In the genomic region with DNA sequence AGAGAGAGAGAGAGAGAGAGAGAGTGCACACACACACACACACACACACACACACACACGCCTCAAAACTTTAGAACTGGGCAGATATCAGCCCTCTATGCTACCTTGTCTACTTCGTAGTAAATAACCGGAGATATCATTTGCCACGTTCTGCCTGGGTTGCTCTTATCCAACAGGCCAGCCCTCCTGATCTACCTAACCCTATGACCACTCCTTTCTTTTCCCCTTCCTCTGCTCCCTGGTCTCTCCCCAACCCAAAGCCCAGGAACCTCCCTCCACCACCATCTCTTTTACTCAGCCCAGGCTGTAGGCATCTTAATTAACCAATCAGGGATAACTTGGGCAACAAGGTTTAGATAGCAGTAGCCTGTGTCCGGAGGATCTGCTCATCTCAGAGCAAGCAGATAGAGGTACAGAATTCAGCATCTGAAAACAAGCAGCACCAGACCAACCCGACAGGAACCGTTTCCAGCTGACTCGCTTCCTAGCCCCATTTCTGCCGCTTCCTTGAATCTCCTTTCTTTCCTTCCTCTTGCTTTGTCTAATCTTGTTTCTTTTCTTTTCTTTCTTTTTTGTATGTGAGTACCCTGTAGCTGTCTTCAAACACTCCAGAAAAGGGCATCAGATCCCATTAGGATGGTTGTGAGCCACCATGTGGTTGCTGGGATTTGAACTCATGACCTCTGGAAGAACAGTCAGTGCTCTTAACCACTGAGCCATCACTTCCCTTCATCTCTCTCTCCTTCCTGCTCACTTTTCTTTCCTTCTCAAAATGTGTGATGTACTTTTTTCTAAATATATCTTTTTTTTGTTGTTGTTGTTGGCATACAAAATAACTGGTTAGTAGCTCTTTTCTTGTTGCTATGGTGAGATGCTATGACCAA, we compare ENCODE assay signal across 29 mouse cellular contexts. TPM values are rescaled to one million over a fixed set of nuclear protein-coding genes. Genes with fewer than 3 reads are reported as not detected.
DNase-seq lines count a peak whose midpoint lies in the region; ATAC-seq and TF ChIP-seq lines count a peak whose summit lies in the region.
"Had no signal": no experiment of that assay in that cellular context is flagged by ENCODE, and none has a peak within 500 bp of the region (broad histone marks: within the 10 kb centered on the region; RNA-seq: fewer than 3 reads in every experiment).

No protein-coding gene starts in this region.

- peak overlapping the region; percentile 34 for H3K9ac ChIP-seq in MEL (ENCODE audit: control insufficient read depth, low read depth, low read length, poor library complexity, severe bottlenecking)
- no peak overlapping the region for H3K9ac ChIP-seq in liver, embryonic 11.5 days (ENCODE audit: low read depth, low read length)
- H3K9ac ChIP-seq in liver, postnatal 0 days (replicated peaks) = no peak overlapping the region
- no peak overlapping the region for H3K9ac ChIP-seq in midbrain, embryonic 13.5 days (replicated peaks)
- H3K9ac ChIP-seq: forebrain, embryonic 13.5 days; hindbrain, embryonic 15.5 days; limb, embryonic 15.5 days had no signal

- no peaks in the 10 kb centered on the region; a peak in 1 of 4 replicates for H3K4me1 ChIP-seq in MEL (ENCODE audit: control insufficient read depth in 1 of 2, insufficient read depth in 2 of 2, low read length in 2 of 2)
- peaks cover 9% of the 10 kb centered on the region for H3K4me1 ChIP-seq in liver, embryonic 11.5 days (replicated peaks; ENCODE audit: control insufficient read depth, insufficient read depth, low read length)
- H3K4me1 ChIP-seq in liver, postnatal 0 days (ENCODE audit: insufficient read depth) = peaks cover 6% of the 10 kb centered on the region
- no peaks in the 10 kb centered on the region; the same call in 1 of the 2 replicates for H3K4me1 ChIP-seq in midbrain, embryonic 13.5 days (replicated peaks)
- no peaks in the 10 kb centered on the region for H3K4me1 ChIP-seq in kidney, adult 2 months (ENCODE audit: control insufficient read depth, insufficient read depth, low read length)
- H3K4me1 ChIP-seq: limb, embryonic 15.5 days had no signal

- H3K9me3 ChIP-seq in MEL (replicated peaks; ENCODE audit: insufficient read depth, low read length) = no peaks in the 10 kb centered on the region
- no peaks in the 10 kb centered on the region for H3K9me3 ChIP-seq in liver, embryonic 11.5 days (ENCODE audit: control insufficient read depth, low read length)
- H3K9me3 ChIP-seq in liver, postnatal 0 days (ENCODE audit: low read length) = no peaks in the 10 kb centered on the region
- no peaks in the 10 kb centered on the region for H3K9me3 ChIP-seq in midbrain, embryonic 13.5 days
- H3K9me3 ChIP-seq: embryonic facial prominence, embryonic 10.5 days; forebrain, embryonic 13.5 days; hindbrain, embryonic 15.5 days; limb, embryonic 15.5 days; midbrain, embryonic 10.5 days had no signal

- H3K79me2 ChIP-seq in MEL (ENCODE audit: control insufficient read depth, insufficient read depth, low read length, poor library complexity) = no peaks in the 10 kb centered on the region

- H3K4me3 ChIP-seq in MEL (ENCODE audit: control insufficient read depth in 1 of 2, insufficient read depth in 1 of 2, low read depth in 2 of 2, low read length in 2 of 2) = peak overlapping the region; percentile 33 to 39
- no peak overlapping the region for H3K4me3 ChIP-seq in liver, embryonic 11.5 days (ENCODE audit: low read depth, low read length)
- no peak overlapping the region for H3K4me3 ChIP-seq in liver, postnatal 0 days (ENCODE audit: low read depth, low read length)
- no peak overlapping the region for H3K4me3 ChIP-seq in midbrain, embryonic 13.5 days (replicated peaks)
- no peak overlapping the region for H3K4me3 ChIP-seq in kidney, adult 2 months (ENCODE audit: insufficient read depth, low read depth, low read length)
- H3K4me3 ChIP-seq: embryonic facial prominence, embryonic 10.5 days; forebrain, embryonic 13.5 days; gastrocnemius, adult 2 months; hindbrain, embryonic 15.5 days; limb, embryonic 15.5 days; midbrain, embryonic 10.5 days had no signal

- DNase-seq in MEL (ENCODE audit: low read depth, low spot score) (peak; percentile 77), MN1 (ENCODE audit: low spot score) (no peak)
- DNase-seq in c-Kit-positive CD71-positive TER-119-positive erythroid progenitor cells, embryonic 14.5 days (ENCODE audit: low spot score) = peak; percentile 55
- no peak for DNase-seq in liver, embryonic 11.5 days (ENCODE audit: low spot score)
- no peak for DNase-seq in liver, postnatal 0 days
- DNase-seq in kidney, adult 2 months = no peak
- DNase-seq: cerebellum, adult 9-10 months; layer of hippocampus, adult 9-11 months; left cerebral cortex, postnatal 4 days had no signal

- no peak for TF ChIP-seq CTCF in MEL (IDR thresholded peaks at IDR 0.05 in 2 of 3, conservative IDR thresholded peaks at IDR 0.05 in 1 of 3; ENCODE audit: control insufficient read depth in 1 of 3, insufficient read depth in 1 of 3, low read depth in 2 of 3, low read length in 3 of 3, poor library complexity in 1 of 3, severe bottlenecking in 1 of 3)
- TF ChIP-seq CTCF in liver, postnatal 0 days (IDR thresholded peaks at IDR 0.05; ENCODE audit: low read depth) = no peak
- TF ChIP-seq CTCF in kidney, adult 2 months (conservative IDR thresholded peaks at IDR 0.05; ENCODE audit: insufficient read depth, insufficient read length, low read depth, low read length) = no peak

- WGBS in liver, embryonic 11.5 days = 59% methylated on average over 9 of the region's 9 CpGs
- 57% methylated on average over 9 of the region's 9 CpGs for WGBS in liver, postnatal 0 days (ENCODE audit: insufficient replicate concordance)
- WGBS in midbrain, embryonic 13.5 days = 85% methylated on average over 9 of the region's 9 CpGs
- 85% methylated on average over 9 of the region's 9 CpGs for WGBS in kidney, adult 2 months

- H3K27me3 ChIP-seq in MEL (ENCODE audit: control insufficient read depth in 1 of 2, insufficient read depth in 2 of 2, low read length in 2 of 2) = no peaks in the 10 kb centered on the region
- no peaks in the 10 kb centered on the region for H3K27me3 ChIP-seq in liver, embryonic 11.5 days (replicated peaks; ENCODE audit: control insufficient read depth, insufficient read depth, low read length)
- H3K27me3 ChIP-seq in liver, postnatal 0 days (ENCODE audit: insufficient read depth, low read length) = no peaks in the 10 kb centered on the region
- H3K27me3 ChIP-seq in midbrain, embryonic 13.5 days = no peaks in the 10 kb centered on the region
- no peaks in the 10 kb centered on the region for H3K27me3 ChIP-seq in kidney, adult 2 months (replicated peaks; ENCODE audit: control insufficient read depth, insufficient read depth, low read length)
- H3K27me3 ChIP-seq: forebrain, embryonic 13.5 days; hindbrain, embryonic 15.5 days; limb, embryonic 15.5 days had no signal

- no peak overlapping the region; the same call in 1 of the 2 replicates for H3K4me2 ChIP-seq in liver, embryonic 11.5 days
- no peak overlapping the region for H3K4me2 ChIP-seq in liver, postnatal 0 days (ENCODE audit: low read depth, low read length)
- H3K4me2 ChIP-seq in midbrain, embryonic 13.5 days (replicated peaks) = no peak overlapping the region
- H3K4me2 ChIP-seq: forebrain, embryonic 13.5 days; hindbrain, embryonic 15.5 days; limb, embryonic 15.5 days had no signal

- TF ChIP-seq POLR2A in MEL (IDR thresholded peaks at IDR 0.05; ENCODE audit: control insufficient read depth in 1 of 2, insufficient read depth in 1 of 2, low read depth in 1 of 2, low read length in 2 of 2, poor library complexity in 1 of 2) = no peak
- no peak for TF ChIP-seq POLR2A in kidney, adult 2 months (IDR thresholded peaks at IDR 0.05; ENCODE audit: low read depth, low read length)

- H3K27ac ChIP-seq in MEL (ENCODE audit: control insufficient read depth, low read depth, low read length) = peak overlapping the region; percentile 29
- 0 out of 2 replicates have a peak overlapping the region, but pooled peaks have one; percentile 47 for H3K27ac ChIP-seq in liver, embryonic 11.5 days (ENCODE audit: low read depth, low read length)
- no peak overlapping the region for H3K27ac ChIP-seq in liver, postnatal 0 days (ENCODE audit: low read depth)
- H3K27ac ChIP-seq in midbrain, embryonic 13.5 days = no peak overlapping the region
- no peak overlapping the region for H3K27ac ChIP-seq in kidney, adult 2 months (ENCODE audit: insufficient read depth, low read depth, low read length)
- H3K27ac ChIP-seq: embryonic facial prominence, embryonic 10.5 days; forebrain, embryonic 13.5 days; gastrocnemius, adult 2 months; hindbrain, embryonic 15.5 days; limb, embryonic 15.5 days; midbrain, embryonic 10.5 days had no signal

- peak; percentile 43 to 46; a peak in 2 of 4 replicates for TF ChIP-seq EP300 in MEL (IDR thresholded peaks at IDR 0.05; ENCODE audit: low read depth in 1 of 2, low read length in 2 of 2)
- no peak; the same call in 1 of the 2 replicates for TF ChIP-seq EP300 in liver, postnatal 0 days (IDR thresholded peaks at IDR 0.05; ENCODE audit: low read depth)

- no peak for TF ChIP-seq RAD21 in MEL (IDR thresholded peaks at IDR 0.05; ENCODE audit: low read depth, low read length)

- ATAC-seq in liver, embryonic 11.5 days (replicated peaks; ENCODE audit: low FRiP score) = peak; percentile 86
- peak; percentile 73 for ATAC-seq in liver, postnatal 0 days
- no peak for ATAC-seq in midbrain, embryonic 13.5 days
- ATAC-seq: forebrain, embryonic 13.5 days had no signal

- no peaks in the 10 kb centered on the region for H3K36me3 ChIP-seq in MEL (ENCODE audit: control insufficient read depth in 1 of 2, insufficient read depth in 2 of 2, low read length in 2 of 2)
- no peaks in the 10 kb centered on the region for H3K36me3 ChIP-seq in liver, embryonic 11.5 days (ENCODE audit: control insufficient read depth, insufficient read depth, low read length)
- no peaks in the 10 kb centered on the region for H3K36me3 ChIP-seq in liver, postnatal 0 days (replicated peaks; ENCODE audit: insufficient read depth, low read length)
- no peaks in the 10 kb centered on the region for H3K36me3 ChIP-seq in midbrain, embryonic 13.5 days
- H3K36me3 ChIP-seq in kidney, adult 2 months (ENCODE audit: control insufficient read depth, insufficient read depth, low read length) = no peaks in the 10 kb centered on the region
- H3K36me3 ChIP-seq: embryonic facial prominence, embryonic 10.5 days; hindbrain, embryonic 15.5 days; limb, embryonic 15.5 days; midbrain, embryonic 10.5 days had no signal

RNA-seq across cellular contexts. Expression of gene Gm7075, which starts 2.2 kb away (rescaled TPM):
- total RNA-seq in MEL (2012; rRNA removed) = not detected in 2 replicates
- polyA plus RNA-seq in MEL (2012; ENCODE audit: insufficient read depth in 1 of 2, insufficient read length in 2 of 2, low read depth in 1 of 2, low replicate concordance in 2 of 2, missing spikeins in 1 of 2) = not detected
- not detected in 2 replicates for polyA plus RNA-seq in liver, embryonic 11.5 days (2014; fragmentation: Nextera tagmentation; extraction: Ambion mirVana)
- polyA plus RNA-seq in liver, postnatal 0 days (2015; fragmentation: Nextera tagmentation; extraction: Ambion mirVana) = not detected in 2 replicates
- polyA plus RNA-seq in midbrain, embryonic 13.5 days (2015; fragmentation: Nextera tagmentation; extraction: Ambion mirVana) = 0.57 TPM in 1 of 2 replicates, not detected in the other
- polyA plus RNA-seq in kidney, adult 2 months (2012; rRNA removed) = not detected in 2 replicates
- total RNA-seq: adrenal gland, postnatal 14 days; gastrocnemius, adult 2 months; hematopoietic stem cell, adult 5-6 weeks; left cerebral cortex, adult 18-20 months; left cerebral cortex, postnatal 4 days had no signal
- polyA plus RNA-seq: embryonic facial prominence, embryonic 10.5 days; forebrain, embryonic 13.5 days; gonadal fat pad, adult 2 months; heart, postnatal 0 days; hindbrain, embryonic 15.5 days; intestine, embryonic 14.5 days; kidney, embryonic 14.5 days; large intestine, adult 2 months; limb, embryonic 15.5 days; lung, embryonic 16.5 days; midbrain, embryonic 10.5 days; neural tube, embryonic 11.5 days; small intestine, adult 2 months; testis, adult 2 months had no signal

RNA-seq across cellular contexts. Expression of gene Ctnna3, which starts 6.1 kb away (rescaled TPM):
- not detected in 2 replicates for total RNA-seq in MEL (2012; rRNA removed)
- polyA plus RNA-seq in MEL (2012; ENCODE audit: insufficient read depth in 1 of 2, insufficient read length in 2 of 2, low read depth in 1 of 2, low replicate concordance in 2 of 2, missing spikeins in 1 of 2) = not detected
- polyA plus RNA-seq in liver, embryonic 11.5 days (2014; fragmentation: Nextera tagmentation; extraction: Ambion mirVana) = 0.30 and 0.40 TPM in 2 replicates
- 0.05 TPM in 1 of 2 replicates, not detected in the other for polyA plus RNA-seq in liver, postnatal 0 days (2015; fragmentation: Nextera tagmentation; extraction: Ambion mirVana)
- polyA plus RNA-seq in midbrain, embryonic 13.5 days (2015; fragmentation: Nextera tagmentation; extraction: Ambion mirVana) = 0.23 and 0.39 TPM in 2 replicates
- 0.09 and 0.15 TPM in 2 replicates for polyA plus RNA-seq in kidney, adult 2 months (2012; rRNA removed)
- total RNA-seq: ES-E14; hematopoietic stem cell, adult 5-6 weeks had no signal

RNA-seq across cellular contexts. Expression of gene Dnajc12, which starts 41.6 kb away (rescaled TPM):
- total RNA-seq in MEL (2012; rRNA removed) = 2.7 and 2.9 TPM in 2 replicates
- 1 to 10 TPM in 1 of 2 experiments, not detected in 1; 7.3 TPM for polyA plus RNA-seq in MEL (2012; ENCODE audit: insufficient read depth in 1 of 2, insufficient read length in 2 of 2, low read depth in 1 of 2, low replicate concordance in 2 of 2, missing spikeins in 1 of 2)
- polyA plus RNA-seq in liver, embryonic 11.5 days (2014; fragmentation: Nextera tagmentation; extraction: Ambion mirVana) = 18.7 and 19.5 TPM in 2 replicates
- 14.8 and 15.4 TPM in 2 replicates for polyA plus RNA-seq in liver, postnatal 0 days (2015; fragmentation: Nextera tagmentation; extraction: Ambion mirVana)
- 15.9 and 21.7 TPM in 2 replicates for polyA plus RNA-seq in midbrain, embryonic 13.5 days (2015; fragmentation: Nextera tagmentation; extraction: Ambion mirVana)
- polyA plus RNA-seq in kidney, adult 2 months (2012; rRNA removed) = 44.3 and 70.7 TPM in 2 replicates

RNA-seq across cellular contexts. Expression of gene Sirt1, which starts 42.3 kb away (rescaled TPM):
- total RNA-seq in MEL (2012; rRNA removed) = 9.1 and 13.2 TPM in 2 replicates
- polyA plus RNA-seq in MEL (2012; ENCODE audit: insufficient read depth in 1 of 2, insufficient read length in 2 of 2, low read depth in 1 of 2, low replicate concordance in 2 of 2, missing spikeins in 1 of 2) = 10 to 100 TPM in 1 of 2 experiments, not detected in 1; 19.8 TPM
- polyA plus RNA-seq in liver, embryonic 11.5 days (2014; fragmentation: Nextera tagmentation; extraction: Ambion mirVana) = 7.0 and 7.9 TPM in 2 replicates
- polyA plus RNA-seq in liver, postnatal 0 days (2015; fragmentation: Nextera tagmentation; extraction: Ambion mirVana) = 2.8 and 3.1 TPM in 2 replicates
- polyA plus RNA-seq in midbrain, embryonic 13.5 days (2015; fragmentation: Nextera tagmentation; extraction: Ambion mirVana) = 5.5 and 5.8 TPM in 2 replicates
- 3.3 and 4.6 TPM in 2 replicates for polyA plus RNA-seq in kidney, adult 2 months (2012; rRNA removed)

Comparison
In these comparisons a context has a peak if more than half of its experiments do, and no peak if none do; other contexts are left out.
1. H3K27ac ChIP-seq: peak in MEL (single experiment) and liver, embryonic 11.5 days (single experiment); none in liver, postnatal 0 days (single experiment), midbrain, embryonic 13.5 days (single experiment) and kidney, adult 2 months (single experiment).
2. DNase-seq: peak in MEL (single experiment) and c-Kit-positive CD71-positive TER-119-positive erythroid progenitor cells, embryonic 14.5 days (single experiment); none in liver, embryonic 11.5 days (single experiment), liver, postnatal 0 days (single experiment), MN1 (single experiment) and kidney, adult 2 months (single experiment).
3. H3K4me3 ChIP-seq: peak in MEL (2 of 2); none in liver, embryonic 11.5 days (single experiment), liver, postnatal 0 days (single experiment), midbrain, embryonic 13.5 days (single experiment) and kidney, adult 2 months (single experiment).